Mouse (Mus musculus): Measurements from ENCODE around the gene Tarbp1. TPM values are rescaled to one million over a fixed set of nuclear protein-coding genes. Genes with fewer than 3 reads are reported as not detected.

The Tarbp1 gene
- polyA plus RNA-seq (2016; fragmentation: Nextera tagmentation; extraction: Ambion mirVana): 1.9 and 2.3 TPM in 2 replicates

GRCm38 (mm10) chr8:126474299-126475187 is at the start of gene Tarbp1:
TSS of gene Tarbp1 (minus strand) at chr8:126475065.
- H3K9me3 ChIP-seq: no peaks in the 10 kb centered on the region
- H3K36me3 ChIP-seq (replicated peaks): peaks cover 16% of the 10 kb centered on the region
- peak within 1 kb of the TSS; percentile 92 for H3K27ac ChIP-seq
- peak within 1 kb of the TSS; percentile 89 for H3K4me3 ChIP-seq
- H3K4me1 ChIP-seq: peaks cover 31% of the 10 kb centered on the region
- peak; percentile 90 for DNase-seq (ENCODE audit: extremely low spot score, low spot score)
- peaks cover 25% of the 10 kb centered on the region for H3K27me3 ChIP-seq (ENCODE audit: poor library complexity, severe bottlenecking)
- under 1% methylated on average over 119 of the region's 124 CpGs for WGBS

- peaks cover 22% of the 10 kb centered on the region for H3K4me1 ChIP-seq
- no peaks in the 10 kb centered on the region for H3K9me3 ChIP-seq
- H3K27ac ChIP-seq: no peak overlapping the region
- DNase-seq (ENCODE audit: extremely low spot score, low spot score): no peak
- 91% methylated on average over 18 of the region's 18 CpGs for WGBS
- H3K27me3 ChIP-seq (ENCODE audit: poor library complexity, severe bottlenecking): no peaks in the 10 kb centered on the region
- H3K36me3 ChIP-seq (replicated peaks): no peaks in the 10 kb centered on the region
- no peak overlapping the region for H3K4me3 ChIP-seq
These were observed 49.5 kb upstream of the Tarbp1 start for GRCm38 (mm10) chr8:126524233-126524985.

- WGBS: 87% methylated on average over 11 of the region's 11 CpGs
- H3K36me3 ChIP-seq (replicated peaks): no peaks in the 10 kb centered on the region
- H3K4me1 ChIP-seq: peaks cover 21% of the 10 kb centered on the region
- H3K27me3 ChIP-seq (ENCODE audit: poor library complexity, severe bottlenecking): no peaks in the 10 kb centered on the region
- H3K27ac ChIP-seq: no peak overlapping the region
- DNase-seq (ENCODE audit: extremely low spot score, low spot score): no peak
- no peaks in the 10 kb centered on the region for H3K9me3 ChIP-seq
- H3K4me3 ChIP-seq: no peak overlapping the region
These were observed 48.3 kb upstream of the Tarbp1 start for GRCm38 (mm10) chr8:126523060-126523574.

GRCm38 (mm10) chr8:126519447-126519975 is 44.6 kb upstream of the Tarbp1 start:
- Histone ChIP-seq H3K4me3 (no peak overlapping the region), H3K4me1 (peaks cover 31% of the 10 kb centered on the region), H3K36me3 (replicated peaks) (no peaks in the 10 kb centered on the region), H3K27ac (no peak overlapping the region), H3K27me3 (ENCODE audit: poor library complexity, severe bottlenecking) (peaks cover 9% of the 10 kb centered on the region), H3K9me3 (no peaks in the 10 kb centered on the region)
- 89% methylated on average over 4 of the region's 4 CpGs for WGBS
- DNase-seq (ENCODE audit: extremely low spot score, low spot score): no peak

DNA sequence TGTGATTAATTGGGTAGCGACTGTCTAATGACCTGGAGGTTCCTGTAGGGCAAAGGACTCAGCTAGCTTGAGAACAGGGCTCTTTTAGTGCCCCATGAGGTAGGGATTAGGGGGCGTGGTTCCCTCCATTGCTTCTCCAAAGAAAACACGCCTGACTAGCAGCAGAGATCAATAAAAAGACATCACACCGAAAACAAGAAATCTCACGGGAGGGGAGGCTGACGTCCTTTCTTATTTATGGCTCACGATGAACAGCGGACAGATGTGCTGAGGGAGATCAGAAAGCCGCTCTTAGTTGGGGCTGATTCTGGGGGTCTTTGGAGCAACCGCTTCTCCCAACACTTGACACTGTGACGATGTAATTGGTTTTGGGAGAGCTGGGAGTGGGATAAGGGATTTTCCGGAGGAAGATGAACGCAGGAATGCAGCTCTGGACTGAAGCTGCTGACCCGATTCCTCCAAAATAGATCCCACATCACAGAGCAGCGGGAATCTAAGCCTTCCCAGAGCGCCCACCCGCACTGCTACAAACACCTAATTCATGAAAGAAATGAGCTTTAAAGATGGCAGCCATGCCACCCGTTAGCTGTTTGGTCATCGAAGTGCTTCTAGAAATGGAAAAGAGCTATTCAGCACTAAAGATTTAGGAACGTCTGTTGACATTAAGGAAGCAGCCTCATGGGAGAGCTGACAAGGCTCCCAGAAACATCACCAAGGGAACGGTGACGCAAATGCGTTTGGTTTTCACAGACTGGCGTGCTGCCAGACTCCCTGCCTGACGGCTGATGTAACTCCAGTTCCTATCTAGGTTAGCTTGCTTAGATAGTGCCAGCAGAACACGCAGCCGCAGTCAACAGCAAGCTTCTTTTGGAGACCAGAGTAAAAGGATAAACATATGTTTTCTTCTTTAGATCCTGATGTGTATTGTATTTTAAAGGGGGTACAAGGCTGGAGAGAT is 42.0 kb upstream of the Tarbp1 start:
- peaks cover 16% of the 10 kb centered on the region for H3K27me3 ChIP-seq (ENCODE audit: poor library complexity, severe bottlenecking)
- H3K9me3 ChIP-seq: no peaks in the 10 kb centered on the region
- H3K4me1 ChIP-seq: peaks cover 31% of the 10 kb centered on the region
- DNase-seq (ENCODE audit: extremely low spot score, low spot score): peak; percentile 49
- H3K4me3 ChIP-seq: peak overlapping the region; percentile 45
- H3K27ac ChIP-seq: peak overlapping the region; percentile 69
- H3K36me3 ChIP-seq (replicated peaks): no peaks in the 10 kb centered on the region
- 22% methylated on average over 27 of the region's 27 CpGs for WGBS

- Histone ChIP-seq H3K4me1 (peaks cover 31% of the 10 kb centered on the region), H3K9me3 (no peaks in the 10 kb centered on the region), H3K27ac (no peak overlapping the region), H3K36me3 (replicated peaks) (no peaks in the 10 kb centered on the region), H3K4me3 (no peak overlapping the region), H3K27me3 (ENCODE audit: poor library complexity, severe bottlenecking) (peaks cover 16% of the 10 kb centered on the region)
- no peak for DNase-seq (ENCODE audit: extremely low spot score, low spot score)
- 86% methylated on average over 10 of the region's 10 CpGs for WGBS
These were observed 39.4 kb upstream of the Tarbp1 start for GRCm38 (mm10) chr8:126514011-126514964.

DNA sequence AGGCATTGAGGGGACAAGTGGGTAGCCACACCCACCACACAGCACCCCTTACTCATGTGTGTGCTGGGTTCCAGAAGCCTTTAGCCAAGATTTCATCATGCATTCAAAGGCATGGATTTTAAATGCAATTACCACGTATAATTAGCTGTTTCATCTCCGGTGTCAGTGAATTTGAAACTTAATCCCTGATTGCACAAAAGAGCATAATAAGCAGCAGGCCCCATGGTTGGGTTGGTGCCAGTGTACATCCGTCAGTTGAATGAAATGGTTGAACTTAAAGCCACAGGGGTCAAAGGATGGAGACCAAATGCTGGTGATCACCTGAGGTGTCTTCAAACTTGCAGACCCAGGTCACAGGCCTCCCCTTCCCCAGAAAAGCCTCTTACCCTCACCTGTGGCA is 36.0 kb upstream of the Tarbp1 start:
- Histone ChIP-seq H3K27me3 (ENCODE audit: poor library complexity, severe bottlenecking) (peaks cover 16% of the 10 kb centered on the region), H3K9me3 (no peaks in the 10 kb centered on the region), H3K36me3 (replicated peaks) (no peaks in the 10 kb centered on the region), H3K27ac (no peak overlapping the region), H3K4me3 (no peak overlapping the region), H3K4me1 (peaks cover under 1% of the 10 kb centered on the region; the same call in 1 of the 2 replicates)
- no peak for DNase-seq (ENCODE audit: extremely low spot score, low spot score)
- WGBS: 71% methylated on average over 3 of the region's 3 CpGs

DNA sequence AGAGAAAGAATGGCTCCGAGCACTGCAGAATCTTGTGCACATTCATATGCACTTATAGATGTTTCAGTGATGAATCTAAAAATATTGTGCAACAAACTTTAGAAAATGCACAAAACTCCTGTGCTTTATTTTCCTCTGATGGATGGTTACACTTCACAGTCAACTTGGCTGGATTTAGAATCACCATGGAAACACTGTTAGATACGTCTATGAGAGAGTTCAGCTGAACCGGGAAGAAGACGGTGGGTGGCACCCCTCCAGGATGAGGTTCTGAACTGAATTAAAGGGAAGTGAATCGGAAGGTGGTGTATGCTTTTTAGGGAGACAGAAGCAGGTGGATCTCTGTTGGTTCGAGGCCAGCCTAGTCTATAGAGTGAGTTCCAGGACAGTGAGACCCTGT is 34.8 kb upstream of the Tarbp1 start:
- Histone ChIP-seq H3K4me3 (no peak overlapping the region), H3K4me1 (no peaks in the 10 kb centered on the region; the same call in 1 of the 2 replicates), H3K36me3 (replicated peaks) (no peaks in the 10 kb centered on the region), H3K27ac (no peak overlapping the region), H3K27me3 (ENCODE audit: poor library complexity, severe bottlenecking) (peaks cover 8% of the 10 kb centered on the region; the same call in 1 of the 2 replicates), H3K9me3 (no peaks in the 10 kb centered on the region; the same call in 1 of the 2 replicates)
- DNase-seq (ENCODE audit: extremely low spot score, low spot score): no peak
- WGBS: 83% methylated on average over 6 of the region's 6 CpGs

DNA sequence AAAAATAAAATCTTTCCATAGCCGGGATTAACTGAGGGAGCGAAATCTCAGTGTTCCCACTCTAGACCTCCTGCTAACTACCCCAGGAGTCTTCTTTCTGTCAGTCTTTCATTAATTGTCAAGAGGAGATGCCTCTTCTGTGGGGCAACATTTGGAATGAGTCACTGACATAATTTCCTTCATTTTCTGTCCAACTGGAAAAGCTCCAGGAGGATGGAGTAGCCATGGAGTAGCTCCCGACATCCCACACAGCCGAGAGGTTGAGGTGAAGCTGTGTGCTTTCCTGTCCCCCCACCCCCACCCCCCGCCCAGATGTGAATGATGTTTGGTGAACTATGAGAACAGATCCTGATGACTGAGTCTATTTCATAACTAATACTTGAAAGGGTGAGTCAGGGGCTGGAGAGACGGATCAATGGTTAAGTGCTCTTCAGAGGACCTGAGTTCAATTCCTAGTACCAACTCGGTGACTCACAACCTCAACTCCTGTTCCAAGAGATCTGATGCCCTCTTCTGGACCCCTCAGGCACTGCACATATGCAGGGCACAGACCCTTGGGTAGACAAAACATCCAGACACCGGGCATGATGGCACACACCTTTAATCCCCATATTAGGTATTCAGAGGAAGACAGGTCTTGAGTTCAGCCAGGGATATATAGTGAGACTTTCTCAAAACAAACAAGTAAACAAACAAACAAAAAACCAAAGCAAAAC is 34.2 kb upstream of the Tarbp1 start:
- H3K27ac ChIP-seq: no peak overlapping the region
- H3K9me3 ChIP-seq: no peaks in the 10 kb centered on the region; the same call in 1 of the 2 replicates
- DNase-seq (ENCODE audit: extremely low spot score, low spot score): no peak
- 88% methylated on average over 8 of the region's 8 CpGs for WGBS
- H3K36me3 ChIP-seq (replicated peaks): no peaks in the 10 kb centered on the region
- 0 out of 2 replicates have a peak, but pooled peaks cover 2% of the 10 kb centered on the region for H3K27me3 ChIP-seq (ENCODE audit: poor library complexity, severe bottlenecking)
- H3K4me1 ChIP-seq: no peaks in the 10 kb centered on the region; the same call in 1 of the 2 replicates
- no peak overlapping the region for H3K4me3 ChIP-seq

- Histone ChIP-seq H3K4me1 (no peaks in the 10 kb centered on the region; the same call in none of the 2 replicates), H3K4me3 (no peak overlapping the region), H3K9me3 (no peaks in the 10 kb centered on the region; the same call in 1 of the 2 replicates), H3K36me3 (replicated peaks) (no peaks in the 10 kb centered on the region), H3K27ac (no peak overlapping the region), H3K27me3 (ENCODE audit: poor library complexity, severe bottlenecking) (no peaks in the 10 kb centered on the region)
- DNase-seq (ENCODE audit: extremely low spot score, low spot score): no peak
- WGBS: 98% methylated on average over 2 of the region's 2 CpGs
These were observed 33.4 kb upstream of the Tarbp1 start for GRCm38 (mm10) chr8:126508221-126508620.
